Comparison of ENCODE assay signal across 7 mouse cellular contexts in genomic region chr3:106547924-106548539, GRCm38 (mm10). TPM values are rescaled to one million over a fixed set of nuclear protein-coding genes. Genes with fewer than 3 reads are reported as not detected.
DNase-seq lines count a peak whose midpoint lies in the region; ATAC-seq and TF ChIP-seq lines count a peak whose summit lies in the region.

No protein-coding gene starts in this region.

- H3K9me3 ChIP-seq in E14TG2a.4 (ENCODE audit: low read length): no peaks in the 10 kb centered on the region
- H3K9me3 ChIP-seq in forebrain, embryonic 14.5 days (replicated peaks; ENCODE audit: control insufficient read depth, low read length): no peaks in the 10 kb centered on the region
- no peaks in the 10 kb centered on the region for H3K9me3 ChIP-seq in stomach, embryonic 15.5 days

- peak overlapping the region; percentile 94 for H3K27ac ChIP-seq in forebrain, embryonic 14.5 days (ENCODE audit: low read depth, low read length)
- peak overlapping the region; percentile 99 for H3K27ac ChIP-seq in stomach, embryonic 15.5 days

- under 1% methylated on average over 27 of the region's 27 CpGs for whole genome bisulfite sequencing in forebrain, embryonic 14.5 days
- under 1% methylated on average over 27 of the region's 27 CpGs for WGBS in stomach, embryonic 15.5 days

- no peak; the same call in 1 of the 2 replicates for ATAC-seq in forebrain, embryonic 14.5 days
- ATAC-seq in stomach, embryonic 15.5 days (ENCODE audit: insufficient read depth, low FRiP score, low read depth): peak; percentile 23; the same call in 1 of the 2 replicates

- TF ChIP-seq CTCF in E14TG2a.4 (conservative IDR thresholded peaks at IDR 0.05; ENCODE audit: low read length): no peak

- peak overlapping the region; percentile 93 for H3K4me3 ChIP-seq in E14TG2a.4 (replicated peaks; ENCODE audit: low read length)
- peak overlapping the region; percentile 80 for H3K4me3 ChIP-seq in forebrain, embryonic 14.5 days (ENCODE audit: low read depth, low read length)
- peak overlapping the region; percentile 83 for H3K4me3 ChIP-seq in stomach, embryonic 15.5 days (replicated peaks)

- H3K27me3 ChIP-seq in E14TG2a.4 (ENCODE audit: insufficient read depth, low read length): no peaks in the 10 kb centered on the region
- H3K27me3 ChIP-seq in forebrain, embryonic 14.5 days (replicated peaks; ENCODE audit: control insufficient read depth, insufficient read depth, low read length): no peaks in the 10 kb centered on the region
- H3K27me3 ChIP-seq in stomach, embryonic 15.5 days (replicated peaks): no peaks in the 10 kb centered on the region

- DNase-seq in WW6 (ENCODE audit: low read depth, low spot score): peak; percentile 11
- DNase-seq in forebrain, embryonic 14.5 days (ENCODE audit: low spot score): peak; percentile 33
- DNase-seq in hindlimb bud, embryonic 11.5 days (ENCODE audit: extremely low spot score, low read depth, low spot score): peak; percentile 16
- peak; percentile 53 for DNase-seq in lung, postnatal 14 days
- no peak for DNase-seq in cerebellum, adult 8-10 months

- H3K9ac ChIP-seq in forebrain, embryonic 14.5 days (ENCODE audit: low read length): peak overlapping the region; percentile 87
- peak overlapping the region; percentile 56 for H3K9ac ChIP-seq in stomach, embryonic 15.5 days

- peaks cover 32% of the 10 kb centered on the region for H3K4me1 ChIP-seq in E14TG2a.4 (replicated peaks; ENCODE audit: low read depth, low read length)
- peaks cover 15% of the 10 kb centered on the region; the same call in 1 of the 2 replicates for H3K4me1 ChIP-seq in forebrain, embryonic 14.5 days (ENCODE audit: control insufficient read depth, insufficient read depth, low read length)
- H3K4me1 ChIP-seq in stomach, embryonic 15.5 days: peaks cover 7% of the 10 kb centered on the region; the same call in 1 of the 2 replicates

- peak overlapping the region; percentile 63 for H3K4me2 ChIP-seq in forebrain, embryonic 14.5 days (ENCODE audit: low read length)
- H3K4me2 ChIP-seq in stomach, embryonic 15.5 days: peak overlapping the region; percentile 49

- peaks cover 12% of the 10 kb centered on the region for H3K36me3 ChIP-seq in E14TG2a.4 (ENCODE audit: insufficient read depth, low read length)
- H3K36me3 ChIP-seq in forebrain, embryonic 14.5 days (ENCODE audit: control insufficient read depth, insufficient read depth, low read length): 0 out of 2 replicates have a peak, but pooled peaks cover 2% of the 10 kb centered on the region
- H3K36me3 ChIP-seq in stomach, embryonic 15.5 days: 0 out of 2 replicates have a peak, but pooled peaks cover 2% of the 10 kb centered on the region

RNA-seq across cellular contexts. Expression of gene Cept1, which starts 0.4 kb away (rescaled TPM):
- polyA plus RNA-seq in forebrain, embryonic 14.5 days (2014; fragmentation: Nextera tagmentation; extraction: Ambion mirVana): 44.1 and 54.8 TPM in 2 replicates
- 60.8 and 61.4 TPM in 2 replicates for polyA plus RNA-seq in stomach, embryonic 15.5 days (2015; fragmentation: Nextera tagmentation; extraction: Ambion mirVana)

RNA-seq across cellular contexts. Expression of gene Dram2, which starts 0.4 kb away (rescaled TPM):
- 62.2 and 65.9 TPM in 2 replicates for polyA plus RNA-seq in forebrain, embryonic 14.5 days (2014; fragmentation: Nextera tagmentation; extraction: Ambion mirVana)
- polyA plus RNA-seq in stomach, embryonic 15.5 days (2015; fragmentation: Nextera tagmentation; extraction: Ambion mirVana): 70.3 and 82.3 TPM in 2 replicates
